Mouse (Mus musculus) spleen, adult 2 months (tissue): ENCODE measurements around the gene Znrf4. TPM values are rescaled to one million over a fixed set of nuclear protein-coding genes. Genes with fewer than 3 reads are reported as not detected.

Source experiments
- DNase-seq, 2 experiments: peaks; one replicate each; pipeline versions ENCODE4 v3.0.0 to v3.0.0-alpha.2; 2012 to 2021; ENCODE audit warnings: low spot score in 2 of 2, low read depth in 1 of 2
- H3K27ac ChIP-seq: fragments of 200-500 bp; 2 replicates; pipeline ENCODE4 v1.5.1; 2012; ENCODE audit warnings: low read length, inconsistent platforms; ENCODE audit not compliant: insufficient read depth
- H3K27me3 ChIP-seq: fragments of 200-500 bp; 2 replicates; pipeline ENCODE4 v1.6.1; 2012; ENCODE audit warnings: mild to moderate bottlenecking, moderate library complexity, low read length, inconsistent platforms; ENCODE audit not compliant: control insufficient read depth, insufficient read depth
- H3K36me3 ChIP-seq: fragments of 200-500 bp; 2 replicates; pipeline ENCODE4 v1.6.1; 2012; ENCODE audit warnings: mild to moderate bottlenecking, low read length, inconsistent platforms; ENCODE audit not compliant: control insufficient read depth, insufficient read depth
- H3K4me1 ChIP-seq: fragments of 200-500 bp; 2 replicates; pipeline ENCODE4 v1.6.1; 2011; ENCODE audit warnings: inconsistent platforms; ENCODE audit not compliant: control insufficient read depth, insufficient read depth, insufficient read length
- H3K4me3 ChIP-seq: fragments of 200-500 bp; 2 replicates; pipeline ENCODE4 v1.5.1; 2011; ENCODE audit warnings: mild to moderate bottlenecking, inconsistent platforms; ENCODE audit not compliant: insufficient read depth, insufficient read length; ENCODE audit errors: extremely low read depth
- CTCF ChIP-seq: fragments of 200-500 bp; IDR thresholded peaks from 2 replicates; pipeline ENCODE4 v1.5.1; 2011; ENCODE audit warnings: mild to moderate bottlenecking, inconsistent platforms; ENCODE audit not compliant: insufficient read depth, insufficient read length, insufficient replicate concordance; ENCODE audit errors: extremely low read depth
- POLR2A ChIP-seq: fragments of 200-500 bp; IDR thresholded peaks from 2 replicates; pipeline ENCODE4 v1.6.1; 2011; ENCODE audit warnings: low read depth, low read length, inconsistent platforms
- WGBS: fragments of 180-500 bp; shearing (Covaris S2); methylation state at CpG from one replicate; pipeline ENCODE4 v1.1.7; 2018; 5-methylcytosine and 5-hydroxymethylcytosine counted together
- polyA plus RNA-seq: library from polyadenylated mRNA; depleted of rRNA; stranded (reverse); fragments of >200 nt; gene quantifications from 2 replicates; pipeline ENCODE4 v1.2.3, GENCODE M21; 2012

Gene Znrf4
- polyA plus RNA-seq, 1 experiment = not detected

DNA sequence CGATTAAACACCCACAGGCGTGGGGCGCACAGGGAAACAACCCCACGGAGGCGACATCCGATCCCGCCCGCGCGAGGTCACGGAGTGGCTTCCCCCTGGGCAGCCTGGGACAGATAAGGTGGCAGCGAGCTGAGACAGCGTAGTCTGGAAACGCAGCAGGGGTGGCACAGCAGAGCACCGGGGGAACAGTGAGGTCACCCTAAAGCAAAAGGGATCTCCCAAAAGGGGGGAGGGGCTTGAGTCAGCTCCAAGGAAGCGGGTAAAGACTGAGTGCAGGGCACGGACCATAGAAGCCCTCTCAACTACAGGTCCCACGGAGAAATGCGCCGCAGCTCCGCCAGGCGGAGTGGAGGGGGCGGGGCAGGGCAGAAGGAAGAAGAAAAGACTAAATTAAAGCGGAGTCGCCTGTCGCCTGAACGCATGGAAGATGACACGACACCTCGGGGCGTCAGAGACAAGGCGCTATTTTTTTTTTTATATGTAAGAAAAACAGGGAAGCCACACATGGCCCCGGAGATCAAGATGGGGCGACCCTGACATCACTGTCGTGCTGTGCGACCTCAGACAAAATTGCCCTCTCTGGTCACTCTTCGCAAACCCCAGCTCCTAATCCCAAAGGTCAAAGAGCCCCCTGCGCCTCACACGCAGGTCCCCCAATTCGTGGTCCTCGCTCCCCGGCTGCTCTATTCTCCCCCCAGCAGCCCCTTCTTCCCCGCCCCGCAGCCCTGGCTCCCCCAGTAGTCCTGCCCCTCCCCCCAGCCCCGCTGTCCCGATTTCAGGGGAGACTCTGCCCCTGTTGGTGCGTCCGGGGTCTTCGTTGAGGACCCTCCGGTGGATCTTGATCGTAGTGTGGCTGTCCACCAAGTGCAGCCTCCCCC, 39.3 kb downstream of the Znrf4 start:
- TF ChIP-seq POLR2A (no peak), CTCF (peak; percentile 47; the same call in 1 of the 2 replicates)
- Histone ChIP-seq H3K27me3 (peaks cover 28% of the 10 kb centered on the region), H3K4me3 (peak overlapping the region; percentile 55; the same call in 1 of the 2 replicates), H3K4me1 (peaks cover 31% of the 10 kb centered on the region), H3K36me3 (no peaks in the 10 kb centered on the region), H3K27ac (no peak overlapping the region)
- DNase-seq = peak; percentile 49 to 61
- 4% methylated on average over 50 of the region's 50 CpGs for WGBS

DNA sequence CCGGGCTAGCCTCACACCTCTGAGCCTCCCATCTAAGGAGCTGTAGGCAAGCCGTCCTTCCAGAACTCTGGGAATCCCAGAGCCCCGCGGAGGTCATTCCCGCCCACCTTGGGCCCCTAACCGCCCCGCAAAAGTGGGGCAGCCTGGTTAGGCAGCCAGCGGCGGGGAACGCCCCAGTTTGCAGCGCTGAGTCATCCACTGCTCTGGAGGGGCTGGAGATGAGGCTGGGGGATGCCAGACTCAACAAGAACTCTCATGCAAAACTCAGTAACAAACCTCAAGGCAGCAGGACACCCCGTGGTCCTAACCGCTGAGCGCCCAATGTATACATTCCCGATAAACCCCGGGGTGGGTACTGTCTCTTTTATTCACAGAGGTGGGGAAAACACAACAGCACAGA, 40.1 kb downstream of the Znrf4 start:
- TF ChIP-seq CTCF (no peak), POLR2A (no peak)
- Histone ChIP-seq H3K4me1 (peaks cover 31% of the 10 kb centered on the region), H3K36me3 (no peaks in the 10 kb centered on the region), H3K27me3 (peaks cover 28% of the 10 kb centered on the region), H3K4me3 (no peak overlapping the region), H3K27ac (no peak overlapping the region)
- no peak for DNase-seq
- 12% methylated on average over 16 of the region's 16 CpGs for WGBS

DNA sequence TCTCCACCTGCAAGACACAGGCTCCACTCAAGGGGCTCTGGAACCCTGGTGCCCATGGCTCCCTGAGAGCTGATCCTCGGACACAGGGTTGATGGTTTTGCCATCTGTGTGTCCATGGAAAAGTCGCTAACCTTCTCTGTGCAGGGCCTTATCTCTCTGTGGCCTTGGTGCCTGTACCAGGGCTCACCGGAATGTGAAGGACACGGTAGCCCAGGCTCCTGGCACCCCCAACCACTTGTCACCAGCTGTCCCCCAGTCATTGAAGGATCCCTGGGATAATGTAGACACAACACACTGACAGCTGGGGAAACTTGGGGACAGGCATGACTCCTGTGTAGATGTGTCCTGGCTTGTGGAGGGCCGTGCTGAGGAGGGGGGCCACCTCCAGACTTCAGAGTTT, 41.1 kb downstream of the Znrf4 start:
- no peak overlapping the region for H3K27ac ChIP-seq
- no peak for DNase-seq
- H3K27me3 ChIP-seq = peaks cover 23% of the 10 kb centered on the region
- TF ChIP-seq CTCF (no peak), POLR2A (no peak)
- WGBS = 90% methylated on average over 5 of the region's 5 CpGs
- H3K4me1 ChIP-seq = peaks cover 27% of the 10 kb centered on the region
- H3K4me3 ChIP-seq = no peak overlapping the region
- H3K36me3 ChIP-seq = no peaks in the 10 kb centered on the region

DNA sequence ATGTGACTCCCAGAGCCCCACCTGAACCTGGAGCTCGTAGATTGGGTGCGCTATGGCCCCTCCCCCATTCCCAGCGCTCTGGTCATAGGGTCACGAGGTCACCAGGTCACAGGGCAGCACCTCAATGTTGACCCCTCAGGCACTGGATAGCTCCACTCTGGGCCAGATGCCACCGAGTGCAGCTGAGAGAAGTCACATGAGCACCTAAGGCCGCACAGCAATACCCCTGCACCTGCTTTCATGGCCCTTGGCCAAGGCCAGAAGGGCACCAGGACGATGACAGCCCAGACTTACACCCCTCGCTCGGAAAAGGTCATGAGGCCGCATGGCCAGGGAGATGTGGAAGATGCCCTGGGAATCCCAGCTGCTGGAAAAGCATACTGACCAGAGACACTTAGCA, 41.7 kb downstream of the Znrf4 start:
- no peak for DNase-seq
- Histone ChIP-seq H3K27ac (no peak overlapping the region), H3K36me3 (no peaks in the 10 kb centered on the region), H3K4me1 (peaks cover 22% of the 10 kb centered on the region), H3K4me3 (no peak overlapping the region), H3K27me3 (peaks cover 18% of the 10 kb centered on the region)
- TF ChIP-seq CTCF (no peak), POLR2A (no peak)
- WGBS = 58% methylated on average over 10 of the region's 10 CpGs

DNA sequence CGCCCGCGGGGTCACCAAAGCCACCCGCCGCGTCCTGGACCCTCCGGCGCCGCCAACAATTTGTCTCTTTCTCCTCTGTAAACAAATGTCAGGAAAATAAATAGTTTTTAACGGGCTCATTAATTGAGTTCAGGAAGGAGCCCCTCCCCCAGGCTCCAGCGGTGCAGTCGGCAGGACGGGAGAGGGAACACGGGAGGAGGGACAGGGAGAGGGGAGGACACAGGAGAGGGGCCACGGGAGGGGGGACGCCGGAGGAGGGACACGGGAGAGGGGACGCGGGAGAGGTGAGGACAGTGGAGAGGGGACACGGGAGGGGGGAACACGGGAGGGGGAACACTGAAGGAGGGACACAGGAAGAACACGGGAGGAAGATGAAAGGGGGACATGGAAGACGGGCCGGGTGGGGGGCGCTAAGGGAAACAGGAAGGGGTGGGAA, 42.2 kb downstream of the Znrf4 start:
- H3K4me3 ChIP-seq = no peak overlapping the region; the same call in 1 of the 2 replicates
- TF ChIP-seq POLR2A = no peak
- TF ChIP-seq CTCF = no peak
- DNase-seq = no peak
- H3K27ac ChIP-seq = no peak overlapping the region
- 39% methylated on average over 23 of the region's 26 CpGs for WGBS
- H3K36me3 ChIP-seq = no peaks in the 10 kb centered on the region
- H3K27me3 ChIP-seq = peaks cover 12% of the 10 kb centered on the region
- peaks cover 17% of the 10 kb centered on the region for H3K4me1 ChIP-seq

DNA sequence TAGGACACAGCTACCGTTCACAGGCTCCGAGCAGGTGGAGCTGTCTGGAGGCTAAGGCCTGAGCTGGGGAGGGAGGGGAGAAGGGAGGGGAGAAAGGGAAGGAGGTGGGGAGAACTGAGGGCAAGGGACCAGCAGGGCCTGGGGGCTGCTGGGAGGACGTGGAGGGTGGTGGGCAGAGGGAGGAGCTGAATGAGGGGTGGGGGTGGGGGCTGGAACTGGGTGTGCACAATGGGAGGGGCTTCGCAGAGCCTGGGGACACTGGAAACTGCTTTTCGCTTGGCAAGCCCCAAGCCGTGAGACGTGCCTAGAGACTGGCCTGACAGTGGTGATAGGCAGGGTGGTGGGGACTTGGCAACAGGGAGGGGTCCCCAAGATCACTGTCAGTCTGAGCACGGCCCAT, 43.0 kb downstream of the Znrf4 start:
- 75% methylated on average over 8 of the region's 8 CpGs for WGBS
- DNase-seq = no peak
- H3K4me3 ChIP-seq = no peak overlapping the region
- H3K27me3 ChIP-seq = peaks cover 10% of the 10 kb centered on the region
- peaks cover 12% of the 10 kb centered on the region for H3K4me1 ChIP-seq
- TF ChIP-seq POLR2A (no peak), CTCF (no peak)
- H3K27ac ChIP-seq = no peak overlapping the region
- H3K36me3 ChIP-seq = no peaks in the 10 kb centered on the region

DNA sequence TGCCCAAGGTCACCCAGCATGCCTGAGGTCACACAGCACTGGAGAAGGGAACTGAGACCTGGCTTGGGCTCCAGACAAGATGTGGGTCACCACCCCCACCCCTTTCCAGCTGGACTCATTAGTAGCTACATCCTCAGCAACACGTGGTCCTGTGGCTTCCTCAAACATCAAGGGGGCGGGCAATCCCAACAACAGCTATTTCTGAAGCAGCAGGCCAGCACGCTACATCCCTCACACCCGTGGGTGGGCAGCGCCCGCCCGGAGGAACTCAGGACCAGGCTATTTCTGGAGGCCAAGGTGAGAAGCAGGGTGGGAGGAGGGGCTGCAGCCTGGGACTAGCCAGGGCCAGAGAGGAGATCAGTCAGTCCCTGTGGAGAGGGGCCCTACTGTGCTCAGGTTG, 43.4 kb downstream of the Znrf4 start:
- WGBS = 50% methylated on average over 7 of the region's 7 CpGs
- peaks cover 8% of the 10 kb centered on the region; the same call in 1 of the 2 replicates for H3K27me3 ChIP-seq
- DNase-seq = no peak
- H3K27ac ChIP-seq = no peak overlapping the region
- TF ChIP-seq POLR2A (no peak), CTCF (no peak)
- no peaks in the 10 kb centered on the region for H3K36me3 ChIP-seq
- H3K4me3 ChIP-seq = no peak overlapping the region
- peaks cover 8% of the 10 kb centered on the region for H3K4me1 ChIP-seq
